In the genomic region with DNA sequence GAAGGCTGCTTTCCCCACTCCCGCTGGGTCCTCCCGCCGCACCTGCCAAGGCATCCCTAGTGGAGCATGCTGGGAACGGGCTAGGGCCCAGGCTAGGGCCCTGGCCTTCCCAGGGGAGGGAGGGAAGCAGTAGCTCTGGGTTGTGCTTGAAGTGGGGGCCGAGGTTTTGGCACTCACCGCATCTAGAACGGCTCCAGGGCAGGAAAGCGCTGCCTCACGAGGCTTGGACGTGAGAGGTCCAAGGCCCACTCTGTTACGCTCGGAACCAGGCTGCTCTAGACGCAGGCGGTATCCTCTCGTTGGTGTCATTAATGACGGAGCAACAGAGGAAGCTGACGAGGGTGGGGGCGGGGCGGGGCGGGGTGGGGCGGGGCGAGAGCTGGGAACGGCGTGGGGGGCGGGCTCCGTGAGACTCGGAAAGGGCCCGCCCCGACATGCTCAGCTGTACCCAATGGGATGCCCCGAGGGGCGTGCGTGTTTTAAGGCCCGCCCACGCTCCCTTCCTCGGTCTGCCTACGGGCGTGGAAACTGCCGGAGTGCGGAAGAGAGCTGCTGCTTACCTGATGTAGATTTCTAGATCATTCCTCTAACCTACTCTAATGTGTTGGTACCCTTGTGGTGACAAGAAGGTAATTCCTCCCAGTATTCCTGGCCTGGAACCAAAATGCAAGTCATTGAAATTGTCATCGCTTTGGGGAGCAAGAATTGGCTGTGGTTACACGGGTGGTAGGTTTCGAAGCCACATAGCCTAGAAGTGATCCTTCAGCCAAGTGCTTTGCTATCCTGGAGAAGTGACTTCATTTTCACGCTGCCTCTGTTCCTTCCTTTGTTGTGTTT, we compare ENCODE assay signal across 8 mouse cellular contexts. TPM values are rescaled to one million over a fixed set of nuclear protein-coding genes. Genes with fewer than 3 reads are reported as not detected.
DNase-seq lines count a peak whose midpoint lies in the region; ATAC-seq lines count a peak whose summit lies in the region.

C1galt1c1 (minus strand) TSS at position 287 of the 837 bp plus-strand sequence.

- H3K27ac ChIP-seq in forebrain, embryonic 14.5 days (ENCODE audit: low read depth, low read length), result peak within 1 kb of the TSS; percentile 85
- H3K27ac ChIP-seq in neural tube, embryonic 15.5 days (replicated peaks), result peak within 1 kb of the TSS; percentile 90

- no peaks in the 10 kb centered on the region for H3K36me3 ChIP-seq in forebrain, embryonic 14.5 days (ENCODE audit: control insufficient read depth, insufficient read depth, low read length)
- 0 out of 2 replicates have a peak, but pooled peaks cover 2% of the 10 kb centered on the region for H3K36me3 ChIP-seq in neural tube, embryonic 15.5 days

- ATAC-seq in forebrain, embryonic 14.5 days, result peak; percentile 99
- ATAC-seq in neural tube, embryonic 15.5 days (ENCODE audit: low FRiP score), result peak; percentile 99

- no peaks in the 10 kb centered on the region for H3K4me1 ChIP-seq in forebrain, embryonic 14.5 days (ENCODE audit: control insufficient read depth, insufficient read depth, low read length)
- H3K4me1 ChIP-seq in neural tube, embryonic 15.5 days, result peaks cover 7% of the 10 kb centered on the region; the same call in 1 of the 2 replicates

- WGBS in forebrain, embryonic 14.5 days, result 36% methylated on average over 34 of the region's 43 CpGs
- WGBS in neural tube, embryonic 15.5 days, result 23% methylated on average over 30 of the region's 43 CpGs

- intact Hi-C loops in heart, postnatal 14 days (cut with DNase I), result loop anchor here (2.0 kb wide), 1 partner anchor 70 kb away; no protein-coding TSS in a partner anchor

- H3K9ac ChIP-seq in forebrain, embryonic 14.5 days (ENCODE audit: low read length), result peak within 1 kb of the TSS; percentile 71
- peak within 1 kb of the TSS; percentile 59 for H3K9ac ChIP-seq in neural tube, embryonic 15.5 days (replicated peaks)

- peak within 1 kb of the TSS; percentile 44 for H3K4me2 ChIP-seq in forebrain, embryonic 14.5 days (ENCODE audit: low read length)
- H3K4me2 ChIP-seq in neural tube, embryonic 15.5 days, result peak within 1 kb of the TSS; percentile 54

- H3K9me3 ChIP-seq in forebrain, embryonic 14.5 days (replicated peaks; ENCODE audit: control insufficient read depth, low read length), result no peaks in the 10 kb centered on the region
- no peaks in the 10 kb centered on the region for H3K9me3 ChIP-seq in neural tube, embryonic 15.5 days (replicated peaks)

- H3K27me3 ChIP-seq in forebrain, embryonic 14.5 days (replicated peaks; ENCODE audit: control insufficient read depth, insufficient read depth, low read length), result no peaks in the 10 kb centered on the region
- no peaks in the 10 kb centered on the region for H3K27me3 ChIP-seq in neural tube, embryonic 15.5 days (replicated peaks)

- DNase-seq in ES-CJ7 (ENCODE audit: low read depth, low spot score), result peak; percentile 90
- peak; percentile 89 for DNase-seq in cerebellum, adult 11 months
- peak; percentile 95 for DNase-seq in forebrain, embryonic 14.5 days (ENCODE audit: low spot score)
- peak; percentile 87 to 90 for DNase-seq in heart, postnatal 14 days
- DNase-seq in layer of hippocampus, adult 11-12 months (ENCODE audit: low spot score), result peak; percentile 94
- peak; percentile 93 to 94 for DNase-seq in lung, adult 18-20 months
- DNase-seq in testis, postnatal 14 days (ENCODE audit: low spot score), result peak; percentile 89

- peak within 1 kb of the TSS; percentile 40 for H3K4me3 ChIP-seq in forebrain, embryonic 14.5 days (ENCODE audit: low read depth, low read length)
- peak within 1 kb of the TSS; percentile 52 for H3K4me3 ChIP-seq in neural tube, embryonic 15.5 days (replicated peaks)

RNA-seq across cellular contexts. Expression of gene C1galt1c1, which starts in this region (rescaled TPM):
- 28.5 and 29.9 TPM in 2 replicates for polyA plus RNA-seq in forebrain, embryonic 14.5 days (2014; fragmentation: Nextera tagmentation; extraction: Ambion mirVana)
- 10 to 100 TPM; 12.0 to 12.3 TPM for total RNA-seq in heart, postnatal 14 days (2021)
- polyA plus RNA-seq in neural tube, embryonic 15.5 days (2015; fragmentation: Nextera tagmentation; extraction: Ambion mirVana), result 33.5 and 34.2 TPM in 2 replicates

Comparison
In these comparisons a context has a peak if more than half of its experiments do, and no peak if none do; other contexts are left out.
1. Peak in every context shown above with its lines: DNase-seq, ATAC-seq, H3K4me3 ChIP-seq and H3K27ac ChIP-seq.